Mouse (Mus musculus) liver, embryonic 12.5 days (tissue): ENCODE results near the gene Gm10961. TPM values are rescaled to one million over a fixed set of nuclear protein-coding genes. Genes with fewer than 3 reads are reported as not detected.

Experiments used
- ATAC-seq: fragments of 200-750 bp; cut with Nextera tagmentation; 2 replicates; pipeline ENCODE4 v1.8.0; 2017; ENCODE audit warnings: moderate number of reproducible peaks, mild to moderate bottlenecking, moderate library complexity
- H3K27ac ChIP-seq: fragments of 300-500 bp; sonication (generic); 2 replicates; pipeline ENCODE4 v1.5.1; 2016; ENCODE audit warnings: mild to moderate bottlenecking
- H3K27me3 ChIP-seq: fragments of 300-500 bp; sonication (generic); replicated peaks from 2 replicates; pipeline ENCODE4 v1.6.1; 2016; ENCODE audit warnings: mild to moderate bottlenecking, moderate library complexity
- H3K36me3 ChIP-seq: fragments of 300-500 bp; sonication (generic); 2 replicates; pipeline ENCODE4 v1.6.1; 2016; ENCODE audit warnings: mild to moderate bottlenecking, moderate library complexity
- H3K4me1 ChIP-seq: fragments of 300-500 bp; sonication (generic); 2 replicates; pipeline ENCODE4 v1.6.1; 2016
- H3K4me2 ChIP-seq: fragments of 300-500 bp; sonication (generic); 2 replicates; pipeline ENCODE4 v1.6.1; 2016; ENCODE audit warnings: mild to moderate bottlenecking, moderate library complexity
- H3K4me3 ChIP-seq: fragments of 300-500 bp; sonication (generic); 2 replicates; pipeline ENCODE4 v1.5.1; 2016; ENCODE audit warnings: mild to moderate bottlenecking, moderate library complexity
- H3K9ac ChIP-seq: fragments of 300-500 bp; sonication (generic); 2 replicates; pipeline ENCODE4 v1.6.1; 2016; ENCODE audit warnings: mild to moderate bottlenecking, moderate library complexity
- H3K9me3 ChIP-seq: fragments of 300-500 bp; sonication (generic); replicated peaks from 2 replicates; pipeline ENCODE4 v1.6.1; 2016; ENCODE audit warnings: mild to moderate bottlenecking, moderate library complexity
- WGBS: fragments of 180-500 bp; shearing (Covaris S2); methylation state at CpG from one replicate; pipeline ENCODE4 v1.1.7; 2016; ENCODE audit not compliant: insufficient replicate concordance; 5-methylcytosine and 5-hydroxymethylcytosine counted together
- polyA plus RNA-seq: library from polyadenylated mRNA; unstranded; fragments of >200 nt; fragmentation: Nextera tagmentation; extraction: Ambion mirVana; gene quantifications from 2 replicates; pipeline ENCODE4 v1.2.1, GENCODE M21; 2016

Gm10961 gene
- not detected in 2 replicates for polyA plus RNA-seq

GRCm38 (mm10) chr3:107630682-107631522, at the start of gene Gm10961:
Gene Gm10961, plus strand, starts transcription at chr3:107631322.
- peak; percentile 66 for ATAC-seq
- WGBS = 2% methylated on average over 48 of the region's 48 CpGs
- peaks cover 22% of the 10 kb centered on the region for H3K36me3 ChIP-seq

GRCm38 (mm10) chr3:107582130-107582874, 48.8 kb upstream of the Gm10961 start:
- Histone ChIP-seq H3K36me3 (no peaks in the 10 kb centered on the region), H3K27me3 (peaks cover 88% of the 10 kb centered on the region), H3K9ac (no peak overlapping the region), H3K4me1 (peaks cover 16% of the 10 kb centered on the region), H3K9me3 (no peaks in the 10 kb centered on the region), H3K4me3 (peak overlapping the region; percentile 32), H3K4me2 (peak overlapping the region; percentile 49), H3K27ac (no peak overlapping the region)
- WGBS = 4% methylated on average over 18 of the region's 18 CpGs
- no peak for ATAC-seq

More at GRCm38 (mm10) chr3:107630682-107631522, at the start of gene Gm10961:
- H3K27ac ChIP-seq = peak within 1 kb of the TSS; percentile 80
- peaks cover 15% of the 10 kb centered on the region for H3K4me1 ChIP-seq
- H3K9ac ChIP-seq = peak within 1 kb of the TSS; percentile 95
- H3K9me3 ChIP-seq = no peaks in the 10 kb centered on the region
- no peaks in the 10 kb centered on the region for H3K27me3 ChIP-seq
- peak within 1 kb of the TSS; percentile 94 for H3K4me2 ChIP-seq
- peak within 1 kb of the TSS; percentile 99 for H3K4me3 ChIP-seq

DNA sequence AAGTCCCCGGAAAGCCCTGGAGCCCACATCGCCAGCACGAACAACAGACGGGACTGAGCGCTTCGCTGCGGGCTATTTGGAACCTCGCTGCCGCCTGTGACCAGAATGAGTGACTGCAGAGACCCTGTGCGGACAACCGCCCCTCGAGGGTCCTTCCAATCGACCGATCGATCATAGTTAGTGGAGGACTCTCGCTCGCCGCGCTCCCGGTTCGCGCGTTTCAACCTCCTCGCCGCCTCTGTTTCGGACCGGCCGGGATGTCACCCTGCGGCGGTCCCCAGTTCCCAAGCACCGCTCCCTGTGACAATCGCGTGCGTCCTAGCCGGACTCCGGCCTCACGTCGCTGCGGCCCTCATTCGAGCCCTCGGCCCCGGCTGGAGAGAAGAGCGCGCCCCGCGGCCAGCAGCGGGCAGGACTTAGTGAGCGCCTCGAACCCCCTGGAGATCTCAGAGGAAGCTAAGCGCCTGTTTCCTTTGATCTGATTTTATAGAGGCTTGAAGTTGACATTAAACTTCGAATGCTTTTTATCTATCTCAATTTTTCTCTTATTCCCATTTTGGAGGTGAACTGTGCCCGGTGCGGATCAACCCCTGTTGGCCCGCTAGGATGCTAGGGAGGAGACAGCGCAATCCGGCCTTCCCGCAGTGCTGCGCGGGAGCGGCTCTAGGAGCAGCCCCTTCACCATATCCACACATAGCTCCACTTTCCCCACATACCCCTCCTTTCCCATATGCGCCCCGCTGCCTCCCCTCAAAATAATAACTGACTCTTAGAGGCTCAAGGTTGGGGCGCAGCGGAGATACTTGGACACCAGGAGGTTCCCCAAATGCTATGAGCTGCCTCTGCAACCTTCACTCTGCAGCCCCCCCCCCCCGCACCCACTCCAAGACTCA, 48.0 kb upstream of the Gm10961 start:
- WGBS = 2% methylated on average over 64 of the region's 65 CpGs
- H3K27ac ChIP-seq = no peak overlapping the region
- no peak for ATAC-seq

DNA sequence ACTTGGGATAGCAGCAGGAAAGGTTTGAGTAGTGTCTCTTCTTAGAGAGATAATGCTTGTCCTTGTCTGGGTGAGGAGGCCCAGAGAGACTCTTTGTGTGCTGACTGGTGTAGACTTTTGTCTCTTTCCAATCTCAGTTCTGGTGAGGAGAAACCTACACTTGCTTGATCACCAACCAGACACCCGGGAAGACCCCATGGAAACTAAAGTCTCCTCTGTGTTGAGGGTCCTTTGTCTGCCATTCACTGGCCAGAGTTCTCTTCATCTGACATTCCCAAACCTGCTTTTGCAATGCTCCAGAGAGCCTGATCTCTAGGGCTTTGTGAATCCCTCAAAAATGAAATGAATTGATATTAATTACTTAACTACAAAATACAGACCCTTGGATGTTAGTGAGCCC, 47.2 kb upstream of the Gm10961 start:
- no peak overlapping the region for H3K9ac ChIP-seq
- no peak overlapping the region for H3K27ac ChIP-seq
- H3K9me3 ChIP-seq = no peaks in the 10 kb centered on the region
- peaks cover under 1% of the 10 kb centered on the region; the same call in 1 of the 2 replicates for H3K4me1 ChIP-seq
- no peaks in the 10 kb centered on the region for H3K36me3 ChIP-seq
- H3K4me3 ChIP-seq = no peak overlapping the region
- H3K27me3 ChIP-seq = peaks cover 98% of the 10 kb centered on the region
- WGBS = 0% methylated on average over 1 of the region's 1 CpGs
- ATAC-seq = no peak
- no peak overlapping the region for H3K4me2 ChIP-seq

More for the DNA sequence above, 48.0 kb upstream of the Gm10961 start:
- peak overlapping the region; percentile 49 for H3K4me2 ChIP-seq
- no peak overlapping the region for H3K9ac ChIP-seq
- peaks cover 96% of the 10 kb centered on the region for H3K27me3 ChIP-seq
- H3K4me1 ChIP-seq = peaks cover 8% of the 10 kb centered on the region
- H3K36me3 ChIP-seq = no peaks in the 10 kb centered on the region
- peak overlapping the region; percentile 32 for H3K4me3 ChIP-seq
- no peaks in the 10 kb centered on the region for H3K9me3 ChIP-seq

DNA sequence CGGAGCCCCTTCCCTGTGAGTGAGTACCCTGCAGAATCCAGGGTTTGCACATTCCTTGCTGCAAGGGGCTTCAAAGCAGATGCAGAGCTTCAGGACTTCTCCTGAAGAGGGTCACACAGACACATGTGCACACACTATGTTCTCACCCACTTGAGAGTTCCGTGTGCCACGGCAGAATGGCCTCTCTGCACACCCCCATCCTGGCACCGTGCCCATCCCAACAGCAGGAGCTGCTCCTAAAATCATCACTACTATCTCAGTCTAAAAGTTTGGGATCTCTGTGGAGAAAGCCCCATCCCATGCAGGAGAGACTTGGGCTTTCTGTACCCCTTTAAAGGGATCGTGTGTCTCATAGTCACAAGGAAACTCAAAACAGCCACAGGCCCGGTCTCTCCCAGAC, 44.6 kb upstream of the Gm10961 start:
- peaks cover 97% of the 10 kb centered on the region for H3K27me3 ChIP-seq
- no peaks in the 10 kb centered on the region for H3K36me3 ChIP-seq
- no peak overlapping the region for H3K4me3 ChIP-seq
- H3K27ac ChIP-seq = no peak overlapping the region
- ATAC-seq = no peak
- H3K9me3 ChIP-seq = no peaks in the 10 kb centered on the region
- H3K4me2 ChIP-seq = no peak overlapping the region
- no peak overlapping the region for H3K9ac ChIP-seq
- H3K4me1 ChIP-seq = no peaks in the 10 kb centered on the region
- 68% methylated on average over 6 of the region's 6 CpGs for WGBS

GRCm38 (mm10) chr3:107591612-107592011, 39.5 kb upstream of the Gm10961 start:
- Histone ChIP-seq H3K4me3 (no peak overlapping the region), H3K27ac (no peak overlapping the region), H3K4me2 (no peak overlapping the region), H3K9ac (no peak overlapping the region), H3K4me1 (peaks cover 6% of the 10 kb centered on the region; the same call in 1 of the 2 replicates), H3K9me3 (no peaks in the 10 kb centered on the region), H3K36me3 (no peaks in the 10 kb centered on the region), H3K27me3 (peaks cover 95% of the 10 kb centered on the region)
- 19% methylated on average over 1 of the region's 1 CpGs for WGBS
- ATAC-seq = no peak

DNA sequence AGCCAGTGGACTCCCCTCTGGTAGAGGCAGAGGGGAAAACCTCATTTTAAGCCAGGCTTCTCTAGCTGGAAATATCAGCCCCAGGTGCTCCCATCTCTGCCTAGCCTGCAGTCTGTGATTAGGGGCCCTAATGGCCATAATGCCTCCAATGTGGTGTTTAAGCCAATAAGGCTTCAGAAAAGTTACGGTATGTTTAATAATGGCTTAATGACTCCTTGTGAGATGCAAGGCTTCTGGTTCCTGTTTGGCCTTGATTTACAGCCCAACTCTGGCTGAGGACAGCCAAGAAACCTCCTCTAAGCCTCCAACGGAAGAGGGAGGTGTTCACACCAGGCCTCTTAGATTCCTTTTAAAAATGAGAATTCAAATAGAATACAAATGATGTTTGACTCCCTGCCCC, 37.5 kb upstream of the Gm10961 start:
- 47% methylated on average over 2 of the region's 2 CpGs for WGBS
- no peaks in the 10 kb centered on the region for H3K9me3 ChIP-seq
- H3K27ac ChIP-seq = no peak overlapping the region
- H3K4me1 ChIP-seq = peaks cover 6% of the 10 kb centered on the region; the same call in 1 of the 2 replicates
- no peak overlapping the region for H3K4me2 ChIP-seq
- H3K4me3 ChIP-seq = no peak overlapping the region
- H3K9ac ChIP-seq = no peak overlapping the region
- no peak for ATAC-seq
- no peaks in the 10 kb centered on the region for H3K36me3 ChIP-seq
- peaks cover 95% of the 10 kb centered on the region for H3K27me3 ChIP-seq

DNA sequence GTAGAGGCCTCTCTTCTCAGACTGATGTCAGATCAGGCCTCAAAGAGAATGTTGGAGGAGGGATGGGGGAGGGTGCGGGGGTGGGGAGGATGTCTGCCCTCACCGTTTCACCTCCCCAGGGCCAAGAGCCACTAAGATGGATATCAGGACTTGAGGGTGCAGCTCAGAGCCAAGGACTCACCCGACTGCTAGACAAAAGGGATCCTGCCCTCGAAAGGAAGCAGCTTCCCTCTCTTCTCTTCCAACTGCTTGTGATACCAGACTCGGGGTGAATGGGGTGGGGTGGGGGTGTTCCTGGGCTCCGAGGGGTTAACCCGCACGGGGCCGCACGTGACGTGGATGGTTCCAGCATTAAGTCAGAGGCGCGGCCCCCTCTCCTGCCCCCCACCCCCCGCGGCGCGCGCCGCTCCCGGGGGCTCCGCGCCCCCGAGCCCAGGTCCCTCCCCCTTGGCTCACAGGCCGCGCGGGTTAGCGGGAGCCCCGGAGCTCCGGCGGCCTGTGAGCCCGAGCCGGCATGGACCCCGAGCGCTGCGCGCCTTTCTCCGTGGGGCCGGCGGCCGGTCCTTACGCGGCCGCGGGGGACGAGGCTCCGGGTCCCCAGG, 36.4 kb upstream of the Gm10961 start, which contains the start of gene Alx3:
TSS of gene Alx3 (plus strand) at position 370 of the 602 bp plus-strand sequence.
- Histone ChIP-seq H3K4me2 (peak within 1 kb of the TSS; percentile 55), H3K9me3 (no peaks in the 10 kb centered on the region), H3K9ac (no peak within 1 kb of the TSS), H3K27me3 (peaks cover 95% of the 10 kb centered on the region), H3K36me3 (no peaks in the 10 kb centered on the region), H3K4me1 (peaks cover 6% of the 10 kb centered on the region; the same call in 1 of the 2 replicates), H3K27ac (no peak within 1 kb of the TSS), H3K4me3 (peak within 1 kb of the TSS; percentile 40)
- 2% methylated on average over 24 of the region's 46 CpGs for WGBS
- ATAC-seq = no peak

- no peaks in the 10 kb centered on the region for H3K36me3 ChIP-seq
- WGBS = 3% methylated on average over 50 of the region's 50 CpGs
- H3K9ac ChIP-seq = no peak overlapping the region
- no peak overlapping the region for H3K27ac ChIP-seq
- peak overlapping the region; percentile 40 for H3K4me3 ChIP-seq
- ATAC-seq = no peak
- H3K4me2 ChIP-seq = peak overlapping the region; percentile 55
- H3K9me3 ChIP-seq = no peaks in the 10 kb centered on the region
- H3K4me1 ChIP-seq = peaks cover 6% of the 10 kb centered on the region; the same call in 1 of the 2 replicates
- H3K27me3 ChIP-seq = peaks cover 95% of the 10 kb centered on the region
Observed at GRCm38 (mm10) chr3:107595264-107595937, 35.7 kb upstream of the Gm10961 start.

DNA sequence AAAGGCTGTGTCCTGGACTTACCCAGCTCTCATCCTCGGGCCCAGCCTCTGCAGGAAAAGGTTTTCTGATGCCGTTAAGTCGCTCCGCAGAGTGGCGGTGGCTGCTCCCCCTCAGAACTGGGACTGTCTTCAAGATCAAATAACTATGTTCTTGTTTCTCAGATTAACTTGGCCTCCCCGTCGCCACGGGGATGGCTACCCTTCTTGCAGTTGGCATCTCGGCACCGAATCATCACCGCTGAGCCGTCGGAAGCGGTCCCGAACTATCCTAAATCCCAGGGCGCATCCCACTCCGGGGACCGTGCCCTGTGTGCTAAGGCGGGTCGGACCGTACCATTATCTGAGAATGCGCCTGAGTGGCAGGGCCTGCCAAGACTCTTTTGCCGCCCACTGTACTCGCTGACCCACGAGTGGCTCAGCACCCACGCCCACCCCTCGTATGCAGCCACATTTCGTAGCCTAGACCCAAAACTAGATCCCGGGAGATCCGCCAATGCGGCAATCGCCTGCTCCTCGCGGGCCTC, 35.1 kb upstream of the Gm10961 start:
- Histone ChIP-seq H3K4me2 (peak overlapping the region; percentile 55; the same call in 1 of the 2 replicates), H3K9ac (no peak overlapping the region), H3K27me3 (peaks cover 98% of the 10 kb centered on the region), H3K36me3 (no peaks in the 10 kb centered on the region), H3K4me1 (peaks cover 6% of the 10 kb centered on the region; the same call in 1 of the 2 replicates), H3K9me3 (no peaks in the 10 kb centered on the region), H3K27ac (no peak overlapping the region), H3K4me3 (no peak overlapping the region)
- WGBS = 2% methylated on average over 34 of the region's 34 CpGs
- no peak for ATAC-seq
